Mouse (Mus musculus) forebrain, embryonic 16.5 days (tissue): ENCODE data around the gene Zbtb17. TPM values are rescaled to one million over a fixed set of nuclear protein-coding genes. Genes with fewer than 3 reads are reported as not detected.
A peak's percentile ranks its signal among the peaks of the same experiment; 100 is the strongest.

Experiments
- ATAC-seq: fragments of 200-750 bp; cut with Nextera tagmentation; 2 replicates; pipeline ENCODE4 v1.8.0; 2017; ENCODE audit warnings: mild to moderate bottlenecking, moderate library complexity
- H3K27ac ChIP-seq: fragments of 300-500 bp; sonication (generic); 2 replicates; pipeline ENCODE4 v1.5.1; 2014; ENCODE audit warnings: low read length, control low read depth
- H3K27me3 ChIP-seq: fragments of 300-500 bp; sonication (generic); replicated peaks from 2 replicates; pipeline ENCODE4 v1.6.1; 2014; ENCODE audit warnings: low read length; ENCODE audit not compliant: control insufficient read depth, insufficient read depth
- H3K36me3 ChIP-seq: fragments of 300-500 bp; sonication (generic); 2 replicates; pipeline ENCODE4 v1.6.1; 2014; ENCODE audit not compliant: control insufficient read depth, insufficient read depth
- H3K4me1 ChIP-seq: fragments of 300-500 bp; sonication (generic); replicated peaks from 2 replicates; pipeline ENCODE4 v1.6.1; 2014; ENCODE audit warnings: low read length; ENCODE audit not compliant: control insufficient read depth, insufficient read depth
- H3K4me2 ChIP-seq: fragments of 300-500 bp; sonication (generic); 2 replicates; pipeline ENCODE4 v1.6.1; 2014; ENCODE audit warnings: mild to moderate bottlenecking, low read length, control low read depth
- H3K4me3 ChIP-seq: fragments of 300-500 bp; sonication (generic); replicated peaks from 2 replicates; pipeline ENCODE4 v1.5.1; 2014; ENCODE audit warnings: mild to moderate bottlenecking, low read length, control low read depth
- H3K9ac ChIP-seq: fragments of 300-500 bp; sonication (generic); replicated peaks from 2 replicates; pipeline ENCODE4 v1.6.1; 2014; ENCODE audit warnings: low read depth, low read length, control low read depth
- H3K9me3 ChIP-seq: fragments of 300-500 bp; sonication (generic); 2 replicates; pipeline ENCODE4 v1.6.1; 2016; ENCODE audit warnings: low read length; ENCODE audit not compliant: control insufficient read depth
- WGBS: fragments of 180-500 bp; shearing (Covaris S2); extraction: QIAGEN DNeasy Blood & Tissue Kit; methylation state at CpG from one replicate; pipeline ENCODE4 v1.1.7; 2014; 5-methylcytosine and 5-hydroxymethylcytosine counted together
- polyA plus RNA-seq: library from polyadenylated mRNA; unstranded; fragments of >200 nt; fragmentation: Nextera tagmentation; extraction: Ambion mirVana; gene quantifications from 2 replicates; pipeline ENCODE4 v1.2.1, GENCODE M21; 2015

Zbtb17 gene
- polyA plus RNA-seq, 1 experiment from 2014 or later = 62.0 TPM

DNA sequence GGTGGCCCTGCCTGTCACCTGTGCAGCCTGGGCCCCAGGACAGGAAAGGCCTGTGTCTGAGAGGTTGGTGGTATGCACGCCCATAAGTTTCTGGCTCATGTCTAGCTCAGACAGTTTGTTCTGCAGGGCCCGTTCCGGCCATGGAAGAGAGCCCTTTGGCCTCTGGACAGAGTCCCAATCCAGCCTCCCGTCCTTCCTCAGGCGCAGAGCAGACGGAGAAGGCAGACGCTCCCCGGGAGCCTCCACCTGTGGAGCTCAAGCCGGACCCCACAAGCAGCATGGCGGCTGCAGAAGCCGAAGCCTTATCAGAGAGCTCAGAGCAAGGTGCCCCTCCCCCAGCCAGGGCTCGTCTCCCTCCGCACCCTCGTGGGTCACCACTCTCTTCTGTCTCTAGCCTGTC, 19.0 kb downstream of the Zbtb17 start:
- Histone ChIP-seq H3K4me1 (peaks cover 6% of the 10 kb centered on the region; the same call in 1 of the 2 replicates), H3K36me3 (peaks cover 43% of the 10 kb centered on the region), H3K27ac (no peak overlapping the region), H3K4me3 (no peak overlapping the region), H3K4me2 (no peak overlapping the region), H3K27me3 (no peaks in the 10 kb centered on the region), H3K9ac (no peak overlapping the region), H3K9me3 (no peaks in the 10 kb centered on the region)
- ATAC-seq = no peak
- WGBS = 83% methylated on average over 14 of the region's 14 CpGs

- ATAC-seq = no peak
- Histone ChIP-seq H3K9me3 (no peaks in the 10 kb centered on the region), H3K36me3 (peaks cover 51% of the 10 kb centered on the region), H3K4me3 (no peak overlapping the region), H3K27ac (no peak overlapping the region), H3K4me1 (0 out of 2 replicates have a peak, but pooled peaks cover 2% of the 10 kb centered on the region), H3K9ac (no peak overlapping the region), H3K27me3 (no peaks in the 10 kb centered on the region), H3K4me2 (no peak overlapping the region)
- WGBS = 77% methylated on average over 16 of the region's 16 CpGs
Observed at GRCm38 (mm10) chr4:141464722-141465121, 20.3 kb downstream of the Zbtb17 start.

GRCm38 (mm10) chr4:141465512-141466288, 21.2 kb downstream of the Zbtb17 start:
- no peak overlapping the region for H3K4me3 ChIP-seq
- H3K9ac ChIP-seq = no peak overlapping the region
- no peak for ATAC-seq
- no peak overlapping the region for H3K27ac ChIP-seq
- H3K4me1 ChIP-seq = 0 out of 2 replicates have a peak, but pooled peaks cover 2% of the 10 kb centered on the region
- no peak overlapping the region for H3K4me2 ChIP-seq
- peaks cover 60% of the 10 kb centered on the region for H3K36me3 ChIP-seq
- 90% methylated on average over 34 of the region's 34 CpGs for WGBS
- H3K27me3 ChIP-seq = no peaks in the 10 kb centered on the region
- no peaks in the 10 kb centered on the region for H3K9me3 ChIP-seq

DNA sequence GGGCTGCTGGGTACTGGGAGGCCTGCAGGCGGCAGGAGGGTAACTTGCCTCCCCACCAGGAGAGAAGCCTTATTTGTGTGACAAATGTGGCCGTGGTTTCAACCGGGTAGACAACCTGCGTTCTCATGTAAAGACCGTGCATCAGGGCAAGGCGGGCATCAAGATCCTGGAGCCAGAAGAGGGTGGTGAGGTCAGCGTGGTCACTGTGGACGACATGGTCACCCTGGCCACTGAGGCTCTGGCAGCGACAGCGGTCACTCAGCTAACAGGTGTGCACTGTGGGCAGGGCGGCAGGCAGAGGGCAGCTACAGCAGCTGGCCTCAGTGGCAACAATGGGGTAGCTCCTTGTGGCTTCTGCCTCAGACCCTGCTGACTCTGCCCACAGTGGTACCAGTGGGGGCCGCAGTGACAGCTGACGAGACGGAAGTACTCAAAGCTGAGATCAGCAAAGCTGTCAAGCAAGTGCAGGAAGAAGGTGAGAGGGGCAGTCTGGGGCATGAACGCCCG, 21.9 kb downstream of the Zbtb17 start:
- no peak overlapping the region for H3K9ac ChIP-seq
- no peaks in the 10 kb centered on the region for H3K4me1 ChIP-seq
- ATAC-seq = no peak
- H3K9me3 ChIP-seq = no peaks in the 10 kb centered on the region
- H3K4me3 ChIP-seq = no peak overlapping the region
- no peak overlapping the region for H3K27ac ChIP-seq
- H3K4me2 ChIP-seq = no peak overlapping the region
- H3K36me3 ChIP-seq = peaks cover 66% of the 10 kb centered on the region
- no peaks in the 10 kb centered on the region for H3K27me3 ChIP-seq
- WGBS = 92% methylated on average over 16 of the region's 16 CpGs

DNA sequence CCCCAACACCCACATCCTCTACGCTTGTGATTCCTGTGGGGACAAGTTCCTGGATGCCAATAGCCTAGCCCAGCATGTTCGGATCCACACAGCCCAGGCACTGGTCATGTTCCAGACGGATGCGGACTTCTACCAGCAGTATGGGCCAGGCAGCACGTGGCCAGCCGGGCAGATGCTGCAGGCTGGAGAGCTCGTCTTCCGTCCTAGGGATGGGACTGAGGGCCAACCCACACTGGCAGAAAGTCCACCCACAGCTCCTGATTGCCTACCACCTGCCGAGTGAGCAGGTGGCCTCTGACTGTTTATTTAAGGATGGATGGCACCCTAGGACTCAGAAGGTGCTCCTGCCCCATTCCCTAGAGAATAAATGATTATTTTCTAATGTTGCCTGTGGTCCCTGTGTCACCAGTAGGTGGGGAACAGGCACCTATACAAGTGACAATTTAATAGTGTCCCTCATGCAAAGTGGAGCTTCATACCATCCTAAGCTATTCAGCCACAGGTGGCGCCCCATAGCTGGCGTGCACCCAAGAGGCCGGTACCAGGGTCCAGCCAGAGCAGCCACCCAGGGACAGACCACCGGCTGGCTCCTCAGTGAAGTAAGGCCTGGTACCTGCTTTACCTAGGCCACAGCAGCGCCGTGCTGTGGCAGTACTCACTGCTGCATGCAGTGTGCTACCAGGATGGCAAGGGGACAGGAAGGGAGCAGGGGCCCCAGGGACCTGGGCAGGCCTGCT, 22.6 kb downstream of the Zbtb17 start:
- no peak for ATAC-seq
- WGBS = 77% methylated on average over 15 of the region's 15 CpGs
- no peak overlapping the region for H3K9ac ChIP-seq
- no peak overlapping the region for H3K27ac ChIP-seq
- no peaks in the 10 kb centered on the region for H3K27me3 ChIP-seq
- no peak overlapping the region for H3K4me3 ChIP-seq
- H3K4me2 ChIP-seq = no peak overlapping the region
- H3K4me1 ChIP-seq = no peaks in the 10 kb centered on the region
- peaks cover 70% of the 10 kb centered on the region for H3K36me3 ChIP-seq
- H3K9me3 ChIP-seq = no peaks in the 10 kb centered on the region

DNA sequence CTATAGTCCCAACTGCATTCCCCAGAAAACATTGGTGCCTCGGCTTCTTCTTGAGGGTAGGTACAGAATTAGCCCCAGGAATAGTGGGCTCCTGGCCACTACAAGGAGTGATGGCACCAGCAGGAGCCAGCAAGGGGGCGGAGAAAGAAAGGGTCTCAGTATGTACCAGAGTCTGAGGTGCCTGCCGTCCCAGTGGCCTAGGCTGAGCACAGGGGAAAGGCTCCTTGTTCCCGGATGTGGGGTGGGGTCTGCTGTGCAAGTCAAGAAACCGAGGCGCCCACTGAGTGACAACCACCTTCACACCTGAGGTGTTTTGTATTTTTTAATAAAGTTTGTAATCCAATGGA, 23.1 kb downstream of the Zbtb17 start:
- no peak for ATAC-seq
- H3K4me3 ChIP-seq = no peak overlapping the region
- H3K4me2 ChIP-seq = no peak overlapping the region
- no peak overlapping the region for H3K9ac ChIP-seq
- H3K9me3 ChIP-seq = no peaks in the 10 kb centered on the region
- no peak overlapping the region for H3K27ac ChIP-seq
- no peaks in the 10 kb centered on the region for H3K4me1 ChIP-seq
- 85% methylated on average over 6 of the region's 6 CpGs for WGBS
- H3K27me3 ChIP-seq = no peaks in the 10 kb centered on the region
- H3K36me3 ChIP-seq = peaks cover 74% of the 10 kb centered on the region

DNA sequence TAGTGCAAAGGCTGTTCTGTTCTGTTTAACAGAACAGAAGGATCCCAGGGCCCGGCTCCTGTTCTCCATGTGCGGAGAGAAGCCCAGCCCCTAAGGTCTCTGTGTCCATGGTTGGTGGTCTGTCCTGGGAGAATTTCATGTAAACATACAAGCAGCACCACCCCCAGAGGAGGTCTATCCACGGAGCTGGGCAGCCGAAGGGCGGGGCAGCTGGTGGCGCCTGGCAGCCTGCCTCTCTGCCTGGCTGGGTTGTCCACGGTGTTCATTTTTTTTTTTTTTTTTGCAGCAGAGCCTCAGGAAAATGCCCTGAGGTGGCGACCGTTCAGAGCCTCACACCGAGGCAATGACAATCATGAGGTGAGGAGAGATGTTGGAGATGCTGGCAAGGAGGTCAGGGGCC, 24.1 kb downstream of the Zbtb17 start:
- no peaks in the 10 kb centered on the region for H3K9me3 ChIP-seq
- ATAC-seq = no peak
- no peak overlapping the region for H3K9ac ChIP-seq
- H3K4me3 ChIP-seq = no peak overlapping the region
- no peaks in the 10 kb centered on the region for H3K4me1 ChIP-seq
- WGBS = 51% methylated on average over 10 of the region's 10 CpGs
- no peaks in the 10 kb centered on the region for H3K27me3 ChIP-seq
- H3K4me2 ChIP-seq = no peak overlapping the region
- peak overlapping the region; percentile 23; the same call in 1 of the 2 replicates for H3K27ac ChIP-seq
- peaks cover 81% of the 10 kb centered on the region for H3K36me3 ChIP-seq

GRCm38 (mm10) chr4:141469343-141469742, 24.9 kb downstream of the Zbtb17 start:
- Histone ChIP-seq H3K27me3 (no peaks in the 10 kb centered on the region), H3K4me1 (no peaks in the 10 kb centered on the region), H3K9me3 (no peaks in the 10 kb centered on the region), H3K36me3 (peaks cover 81% of the 10 kb centered on the region), H3K4me3 (no peak overlapping the region), H3K27ac (no peak overlapping the region), H3K4me2 (no peak overlapping the region), H3K9ac (no peak overlapping the region)
- WGBS = 86% methylated on average over 9 of the region's 9 CpGs
- ATAC-seq = no peak

DNA sequence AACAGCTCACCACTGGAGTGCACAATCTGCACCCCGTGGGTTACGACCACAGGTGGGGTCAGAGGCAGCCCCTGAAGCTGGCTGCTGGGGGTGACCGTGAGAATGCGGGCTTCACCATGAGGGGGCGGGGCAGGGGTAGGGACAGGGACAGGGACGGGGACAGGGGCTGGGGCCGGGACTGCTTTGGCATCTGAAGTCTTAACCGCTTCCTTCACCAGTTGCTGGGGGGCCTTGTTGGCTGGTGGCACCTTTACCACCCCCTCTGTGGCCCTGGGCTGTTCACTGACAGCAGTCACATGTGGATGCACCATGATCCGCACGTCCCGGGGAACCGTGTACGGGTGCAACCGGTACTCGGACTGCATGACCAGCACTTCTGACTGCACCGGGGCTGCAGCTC, 27.0 kb downstream of the Zbtb17 start:
- Histone ChIP-seq H3K9ac (no peak overlapping the region), H3K4me1 (no peaks in the 10 kb centered on the region), H3K9me3 (no peaks in the 10 kb centered on the region), H3K27me3 (no peaks in the 10 kb centered on the region), H3K4me2 (no peak overlapping the region), H3K36me3 (peaks cover 72% of the 10 kb centered on the region), H3K27ac (no peak overlapping the region), H3K4me3 (no peak overlapping the region)
- 97% methylated on average over 16 of the region's 16 CpGs for WGBS
- no peak for ATAC-seq
